Mouse (Mus musculus): ENCODE data around the gene Cdsn.
"Not testable (repeated sequence)": the region's sequence is repeated elsewhere in the genome, so short reads cannot be mapped to it uniquely, and the experiment has no call there.

Cdsn gene

DNA sequence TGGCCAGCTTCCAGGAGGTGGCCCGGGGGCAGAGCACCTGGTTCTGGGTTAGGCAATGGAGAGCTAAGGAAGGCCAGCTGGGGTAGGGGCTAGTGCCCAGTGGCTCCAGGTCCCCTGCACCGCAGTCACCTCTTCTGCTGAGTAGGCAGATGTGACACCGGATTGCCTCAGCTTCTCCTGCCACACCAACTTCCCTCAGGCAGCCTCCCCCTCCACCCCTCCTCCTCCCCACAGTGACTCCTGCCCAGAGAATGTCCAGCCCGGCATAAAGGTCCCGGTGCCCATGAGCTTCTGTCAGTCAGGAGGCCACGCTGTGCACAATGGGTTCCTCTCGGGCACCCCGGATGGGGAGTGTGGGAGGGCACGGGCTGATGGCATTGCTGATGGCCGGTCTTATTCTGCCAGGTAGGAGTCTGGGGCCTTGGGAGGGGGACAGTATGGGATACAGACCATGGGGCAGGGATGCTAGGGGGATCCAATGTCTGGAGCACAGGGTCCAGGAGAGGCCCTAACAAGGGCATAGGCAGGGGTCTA lies at the start of gene Cdsn:
Cdsn (plus strand) TSS at position 248 of the 534 bp plus-strand sequence.
- DNase-seq (ENCODE audit: low spot score) = no peak

DNA sequence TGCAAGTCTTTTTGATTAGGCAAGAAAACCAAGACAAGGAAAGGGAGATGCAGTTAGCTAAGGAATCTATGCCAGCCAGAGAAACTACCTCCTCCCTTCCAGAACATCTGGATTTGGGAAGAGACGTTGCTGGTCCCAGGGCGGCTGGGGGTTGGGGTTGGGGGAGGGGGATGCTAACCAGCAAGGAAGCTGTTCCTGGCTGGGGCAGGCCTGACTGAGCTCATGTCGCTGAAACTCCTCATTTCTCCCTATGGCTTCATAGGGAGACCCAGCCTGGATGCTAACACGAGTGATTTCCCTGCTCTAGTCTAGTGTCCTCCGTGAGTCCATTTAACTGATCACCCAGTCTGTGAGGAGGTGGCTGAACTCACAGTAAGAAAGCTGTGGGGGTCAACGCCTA lies 49.7 kb upstream of the Cdsn start:
- peak; percentile 28 for DNase-seq (ENCODE audit: low spot score)

DNA sequence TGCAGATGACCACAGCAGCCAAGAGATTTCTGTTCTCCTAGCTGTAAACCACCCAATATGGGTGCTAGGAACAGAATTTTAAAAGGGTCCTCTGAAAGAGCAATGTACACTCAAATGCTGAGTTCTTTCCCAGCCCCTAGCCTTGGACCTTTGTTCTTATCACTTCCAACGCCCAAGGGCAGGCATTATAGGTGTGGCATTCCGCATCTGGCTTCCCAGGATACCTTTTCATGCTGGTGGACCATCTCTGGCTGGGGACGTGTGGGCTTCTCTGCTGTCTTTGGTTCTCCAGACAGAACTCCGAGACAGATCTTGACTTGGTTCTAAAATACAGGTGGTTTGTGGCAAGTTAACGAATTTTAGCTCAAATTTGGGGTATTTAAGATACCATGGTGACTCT lies 49.2 kb upstream of the Cdsn start:
- DNase-seq (ENCODE audit: low spot score) = no peak

DNA sequence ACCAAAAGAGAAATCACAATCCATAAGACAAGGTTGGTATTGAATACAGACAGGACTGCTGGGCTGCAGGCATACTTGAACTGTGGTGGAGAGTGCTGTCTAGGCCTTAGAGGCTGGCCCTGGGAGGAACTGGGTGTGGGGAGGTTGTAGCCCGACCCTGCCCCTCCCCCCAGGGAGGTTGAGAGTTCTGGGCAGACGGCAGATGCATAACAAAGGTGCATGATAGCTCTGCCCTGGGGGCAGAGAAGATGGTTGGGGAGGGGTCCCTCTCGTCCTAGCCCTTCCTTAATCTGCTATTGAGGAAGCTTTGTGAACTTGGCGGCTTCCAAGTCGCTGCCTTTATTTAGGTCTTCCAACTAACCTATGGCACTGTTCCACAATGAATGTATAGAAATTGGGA lies 48.1 kb upstream of the Cdsn start:
- DNase-seq (ENCODE audit: low spot score) = no peak

DNA sequence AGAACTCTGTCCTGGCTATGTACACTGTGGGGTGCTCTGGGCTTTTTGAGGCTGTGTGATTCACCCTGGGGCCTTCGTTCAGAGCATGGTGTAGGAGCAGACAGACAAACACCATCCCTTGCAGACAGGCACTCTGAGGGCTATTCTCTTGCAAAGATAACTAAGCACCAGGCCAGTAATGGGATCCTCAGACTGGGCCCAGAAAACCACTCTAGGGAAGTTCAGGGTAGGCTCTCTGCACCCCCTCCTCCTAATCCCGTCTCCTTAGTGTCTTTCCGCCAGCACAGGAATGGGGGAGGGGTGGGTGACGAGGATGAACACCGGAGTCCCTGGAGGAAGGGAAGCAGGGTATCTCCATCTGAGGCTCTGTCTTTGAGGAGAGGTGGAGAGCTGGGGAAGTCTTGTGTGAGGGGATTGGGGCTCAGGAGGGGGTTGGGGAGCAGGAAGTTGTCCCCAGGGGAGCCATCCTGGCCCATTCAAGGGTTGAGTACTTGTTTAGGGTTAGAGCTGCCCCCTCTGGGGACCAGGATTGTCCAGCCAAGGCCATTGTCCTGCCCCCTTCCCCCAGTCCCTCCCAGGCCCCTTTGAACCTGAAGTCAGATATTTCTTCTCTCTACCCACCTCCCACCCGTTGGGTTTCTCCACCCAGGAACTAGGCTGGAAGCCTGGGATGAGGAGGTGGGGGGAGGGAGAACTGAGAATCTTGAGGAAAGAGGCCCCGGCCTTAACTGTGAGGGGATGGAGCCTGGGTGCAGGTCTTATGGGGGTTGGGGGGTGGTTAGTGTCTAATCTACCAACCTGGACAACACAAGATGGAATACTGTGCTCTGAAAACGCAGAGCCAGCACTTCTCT lies 47.1 kb upstream of the Cdsn start:
- no peak for DNase-seq (ENCODE audit: low spot score)

DNA sequence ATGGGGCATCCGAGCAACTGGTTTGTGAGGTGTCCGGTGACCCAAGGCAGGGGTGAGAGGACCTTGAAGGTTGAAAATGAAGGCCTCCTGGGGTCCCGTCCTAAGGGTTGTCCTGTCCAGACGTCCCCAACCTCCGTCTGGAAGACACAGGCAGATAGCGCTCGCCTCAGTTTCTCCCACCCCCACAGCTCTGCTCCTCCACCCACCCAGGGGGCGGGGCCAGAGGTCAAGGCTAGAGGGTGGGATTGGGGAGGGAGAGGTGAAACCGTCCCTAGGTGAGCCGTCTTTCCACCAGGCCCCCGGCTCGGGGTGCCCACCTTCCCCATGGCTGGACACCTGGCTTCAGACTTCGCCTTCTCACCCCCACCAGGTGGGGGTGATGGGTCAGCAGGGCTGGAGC lies 46.2 kb upstream of the Cdsn start, which contains the start of gene Pou5f1:
Pou5f1 (plus strand) TSS at position 243 of the 400 bp plus-strand sequence.
- no peak for DNase-seq (ENCODE audit: low spot score)

DNA sequence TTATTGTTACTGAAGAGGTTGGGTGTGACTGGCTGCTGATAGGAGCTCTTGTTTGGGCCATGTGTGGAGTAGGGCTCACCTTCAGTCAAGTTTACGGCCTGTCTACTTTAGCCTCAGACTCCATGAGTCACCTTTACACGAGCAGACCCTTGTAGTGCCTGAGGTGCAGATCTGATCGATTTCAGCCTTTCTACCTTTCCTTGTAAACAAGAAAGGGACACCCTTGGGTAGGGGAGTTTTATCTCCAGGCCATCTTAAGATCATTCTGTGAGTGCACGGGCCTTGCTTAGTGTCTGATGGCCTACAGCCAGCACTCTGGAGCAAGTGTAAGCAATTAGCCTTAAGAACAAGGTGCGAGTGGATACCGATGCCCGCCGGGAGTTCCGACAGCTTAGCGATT lies 45.0 kb upstream of the Cdsn start:
- no peak for DNase-seq (ENCODE audit: low spot score)

DNA sequence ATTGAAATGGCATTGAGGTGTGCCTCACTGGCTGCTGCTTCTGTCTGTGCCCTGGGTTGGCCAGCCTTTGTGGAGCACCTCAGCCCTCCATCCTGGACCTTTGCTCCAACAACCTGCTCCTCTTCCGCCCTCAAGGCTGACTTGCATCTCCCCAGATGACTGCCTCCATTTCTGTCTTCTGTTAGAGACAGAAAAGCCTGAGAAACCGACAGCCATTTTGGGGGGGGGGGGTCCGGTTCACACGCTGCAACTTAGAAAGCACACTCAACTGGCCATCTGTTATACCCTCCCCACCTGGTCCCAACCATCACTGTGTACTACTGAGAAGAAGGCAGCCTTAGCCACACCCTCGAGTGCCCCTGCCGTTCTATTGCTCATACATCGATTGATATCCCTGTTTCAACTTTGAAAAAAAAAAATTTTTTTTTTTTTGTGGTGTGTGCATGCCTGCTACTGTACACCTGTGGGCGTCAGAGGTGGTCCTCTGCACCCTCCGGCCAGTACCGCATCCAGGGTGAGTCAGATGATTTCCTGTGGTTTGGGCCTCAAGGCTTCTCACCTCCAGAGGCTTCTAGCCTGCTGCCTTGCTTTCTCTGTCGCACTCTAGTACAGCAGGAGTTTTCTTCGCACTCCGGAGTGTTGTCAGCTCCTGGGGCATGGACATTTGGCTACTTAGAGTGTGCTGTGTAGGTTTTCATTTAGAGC lies 44.2 kb upstream of the Cdsn start:
- DNase-seq (ENCODE audit: low spot score) = no peak

DNA sequence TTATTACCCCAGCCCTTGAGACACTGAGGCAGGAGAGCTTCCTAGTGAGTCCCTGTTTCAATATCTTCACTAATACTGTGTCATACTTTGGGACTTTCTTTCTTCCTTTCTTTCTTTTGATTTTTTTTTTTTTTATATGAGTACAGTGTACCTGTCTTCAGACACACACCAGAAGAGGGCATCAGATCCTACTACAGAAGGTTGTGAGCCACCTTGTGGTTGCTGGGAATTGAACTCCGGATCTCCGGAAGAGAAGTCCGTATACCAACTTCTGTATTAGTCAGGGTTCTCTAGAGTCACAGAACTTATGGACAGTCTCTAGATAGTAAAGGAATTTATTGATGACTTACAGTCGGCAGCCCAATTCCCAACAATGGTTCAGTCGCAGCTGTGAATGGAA lies 43.6 kb upstream of the Cdsn start:
- DNase-seq (ENCODE audit: low spot score) = not testable (repeated sequence)

DNA sequence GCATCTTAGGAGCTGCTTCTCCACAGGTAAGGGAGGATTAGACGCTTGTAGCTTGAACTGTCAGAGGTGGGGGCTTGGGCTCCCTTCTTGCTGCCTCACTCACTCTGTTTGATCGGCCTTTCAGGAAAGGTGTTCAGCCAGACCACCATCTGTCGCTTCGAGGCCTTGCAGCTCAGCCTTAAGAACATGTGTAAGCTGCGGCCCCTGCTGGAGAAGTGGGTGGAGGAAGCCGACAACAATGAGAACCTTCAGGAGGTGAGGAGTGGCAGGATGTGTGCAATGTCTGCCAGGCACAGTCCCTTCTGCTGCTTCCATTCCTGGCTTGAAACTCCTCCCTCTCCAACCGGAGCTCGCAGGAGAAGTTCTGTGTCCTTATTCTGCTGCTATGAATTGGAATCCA lies 42.6 kb upstream of the Cdsn start:
- peak; percentile 71 for DNase-seq (ENCODE audit: low spot score)

DNA sequence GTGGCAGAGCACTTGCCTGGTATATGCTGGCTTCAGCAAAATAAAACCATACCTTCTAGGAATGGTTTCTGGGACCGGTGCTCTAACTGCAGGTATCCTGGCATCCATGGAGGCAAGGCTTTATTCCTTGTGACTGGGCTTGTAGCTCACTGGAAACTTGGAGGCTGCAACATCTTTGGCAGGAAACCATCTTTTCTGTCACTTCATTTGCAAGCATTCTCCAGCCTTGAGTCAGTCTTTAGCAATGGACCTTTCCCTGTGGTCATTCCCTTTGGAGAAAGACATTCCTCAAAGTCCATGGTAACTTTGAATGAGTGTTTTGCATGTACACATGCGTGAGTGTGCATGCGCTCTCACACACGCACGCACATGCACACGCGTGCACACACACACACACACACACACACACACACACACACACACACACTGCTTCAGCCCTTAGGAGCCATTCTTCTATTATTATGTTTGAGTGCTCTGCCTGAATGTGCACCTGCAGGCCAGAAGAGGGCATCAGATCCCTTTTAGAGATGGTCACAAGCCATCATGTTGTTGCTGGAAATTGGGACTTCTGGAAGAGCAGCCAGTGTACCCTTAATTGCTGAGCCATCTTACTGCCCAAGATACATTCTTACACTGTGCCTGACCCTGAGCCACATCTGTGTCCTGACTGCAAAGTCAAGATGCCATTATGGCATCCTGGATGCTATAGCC lies 38.9 kb upstream of the Cdsn start:
- no peak for DNase-seq (ENCODE audit: low spot score)

DNA sequence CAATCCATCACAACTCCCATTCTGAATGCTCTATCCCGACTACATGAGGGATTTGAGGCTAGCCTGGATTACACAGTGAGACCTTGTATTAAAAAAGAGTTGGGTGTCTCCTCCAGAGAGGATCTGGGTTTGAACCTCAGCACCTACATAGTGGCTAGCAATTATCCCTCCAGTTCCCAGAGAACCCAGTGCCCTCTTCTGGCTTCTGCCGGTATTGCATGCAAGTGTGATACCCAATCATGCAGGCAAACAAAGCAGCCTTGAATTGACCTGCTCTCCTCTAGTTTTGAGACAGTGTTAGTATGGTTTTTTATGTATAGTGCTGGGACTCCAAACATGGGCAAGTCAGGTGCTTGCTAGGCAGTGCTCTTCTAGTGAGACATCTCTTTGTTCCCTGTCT lies 38.0 kb upstream of the Cdsn start:
- peak; percentile 72 for DNase-seq (ENCODE audit: low spot score)

DNA sequence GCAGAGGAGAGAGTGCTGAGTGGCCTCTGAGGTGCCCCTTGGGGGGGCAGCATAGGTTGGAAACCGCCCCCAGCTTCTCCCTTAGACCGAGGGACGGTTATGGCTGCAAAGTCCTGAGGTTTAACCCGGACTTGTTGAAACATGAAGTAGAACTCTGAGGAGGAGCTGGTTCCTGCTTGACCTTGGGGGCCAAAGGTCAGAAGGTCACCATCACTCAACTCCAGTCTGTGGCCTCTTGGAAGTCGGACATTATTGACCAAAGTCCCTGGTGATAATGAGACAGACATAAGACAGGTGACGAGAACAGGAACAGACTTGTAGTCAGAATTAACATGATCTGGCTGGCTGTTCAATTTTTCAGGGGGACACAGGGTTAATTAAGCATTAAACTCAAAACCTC lies 37.2 kb upstream of the Cdsn start:
- DNase-seq (ENCODE audit: low spot score) = peak; percentile 78

DNA sequence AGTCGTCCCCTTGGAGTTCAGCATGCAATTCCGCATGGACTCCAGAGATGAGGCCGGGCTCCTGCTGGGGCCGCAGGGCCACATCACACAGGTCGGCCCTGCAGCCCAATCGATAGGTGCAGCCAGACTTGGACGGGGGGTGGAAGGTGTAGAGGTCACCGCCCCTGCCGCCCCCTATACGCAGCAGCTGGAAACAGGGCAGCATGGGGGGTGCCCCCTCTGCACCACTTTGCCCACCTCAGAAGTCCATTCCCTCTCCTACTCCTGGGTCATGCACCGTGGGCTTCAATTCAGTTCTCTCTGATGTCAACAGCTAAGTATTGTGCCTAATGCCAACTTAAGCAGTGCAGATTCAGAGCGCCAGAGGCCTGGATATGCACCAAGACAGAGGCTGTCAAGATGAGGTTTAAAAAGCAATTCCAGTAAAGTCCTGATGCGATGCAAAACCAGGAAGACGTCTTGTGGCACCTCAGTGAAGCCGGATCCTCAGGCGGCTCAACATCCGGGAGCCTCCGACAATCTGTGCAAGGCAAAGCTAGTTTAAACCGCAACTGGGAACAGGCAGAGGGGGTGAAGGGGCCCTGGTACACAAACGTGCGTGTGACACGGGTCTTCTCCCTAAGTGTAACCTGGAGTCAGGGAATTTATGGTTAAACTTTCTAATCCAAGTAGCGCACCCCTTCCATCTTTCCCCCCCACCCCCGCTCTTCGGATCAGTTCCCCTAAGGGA lies 35.9 kb upstream of the Cdsn start:
- peak; percentile 51 for DNase-seq (ENCODE audit: low spot score)

DNA sequence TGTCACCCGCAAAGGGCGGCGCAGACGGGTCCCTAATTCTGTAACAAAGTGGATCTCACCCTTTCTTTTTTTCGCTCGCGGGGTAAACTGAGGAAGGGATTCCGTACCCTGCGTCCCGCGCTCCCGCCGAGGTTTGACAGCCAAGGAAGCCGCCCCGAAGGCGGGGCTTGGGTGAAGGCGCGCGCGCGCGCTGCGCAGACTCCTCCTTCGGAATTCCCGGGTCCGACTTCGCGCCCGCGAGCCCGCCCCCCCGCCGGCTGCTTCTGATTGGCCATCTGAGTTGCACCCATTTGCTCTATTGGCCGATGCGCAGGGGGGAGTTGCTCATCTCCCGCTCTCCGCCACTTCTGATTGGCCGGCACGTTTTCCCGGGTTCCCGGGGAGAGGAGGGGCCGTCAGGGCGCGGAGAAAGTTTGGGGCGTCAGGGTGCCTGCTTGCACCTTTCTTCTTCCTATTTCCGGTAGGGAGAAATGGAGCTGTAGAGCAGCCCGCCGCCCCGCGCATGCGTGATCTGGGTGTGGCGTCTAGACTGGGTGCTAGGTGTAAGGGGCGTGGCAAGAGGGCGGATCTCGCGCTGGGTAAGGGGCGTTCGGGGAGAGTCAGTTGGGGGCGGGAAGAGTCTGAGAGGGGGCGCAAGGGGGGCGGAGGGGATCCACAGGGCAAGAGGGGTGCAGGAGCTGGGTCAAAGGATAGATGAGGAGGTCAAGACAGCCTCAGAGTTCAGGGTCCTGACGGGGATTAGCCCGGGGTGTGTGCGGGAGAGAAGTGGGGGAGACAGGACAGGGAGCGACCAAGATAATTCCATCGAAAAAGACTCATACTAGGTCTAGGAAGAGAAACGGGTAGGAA lies 35.1 kb upstream of the Cdsn start, which contains the start of the genes Tcf19 and Cchcr1:
Tcf19 (minus strand) TSS at position 173 of the 849 bp plus-strand sequence.
Cchcr1 (plus strand) TSS at position 449 of the 849 bp plus-strand sequence.
- peak; percentile 97 for DNase-seq (ENCODE audit: low spot score)

DNA sequence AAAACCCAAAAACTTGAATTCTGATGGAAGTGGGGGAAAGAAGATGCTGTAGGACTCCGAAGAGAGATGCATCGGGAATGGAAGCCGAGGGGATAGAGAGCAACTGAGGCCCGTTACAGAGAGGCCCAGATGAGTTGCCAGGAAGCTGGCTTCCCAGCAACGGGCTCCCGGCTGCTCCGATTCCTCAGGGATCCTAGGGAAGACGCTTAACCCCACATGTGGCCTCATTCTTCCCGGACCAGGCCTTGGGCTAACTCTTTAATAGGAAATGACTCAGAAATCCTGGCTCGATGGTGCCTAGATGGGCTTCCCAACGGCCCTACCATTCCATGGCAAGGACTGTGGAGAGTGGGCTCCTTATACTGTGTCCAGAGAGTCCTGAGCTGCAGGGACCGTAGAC lies 34.4 kb upstream of the Cdsn start:
- no peak for DNase-seq (ENCODE audit: low spot score)

DNA sequence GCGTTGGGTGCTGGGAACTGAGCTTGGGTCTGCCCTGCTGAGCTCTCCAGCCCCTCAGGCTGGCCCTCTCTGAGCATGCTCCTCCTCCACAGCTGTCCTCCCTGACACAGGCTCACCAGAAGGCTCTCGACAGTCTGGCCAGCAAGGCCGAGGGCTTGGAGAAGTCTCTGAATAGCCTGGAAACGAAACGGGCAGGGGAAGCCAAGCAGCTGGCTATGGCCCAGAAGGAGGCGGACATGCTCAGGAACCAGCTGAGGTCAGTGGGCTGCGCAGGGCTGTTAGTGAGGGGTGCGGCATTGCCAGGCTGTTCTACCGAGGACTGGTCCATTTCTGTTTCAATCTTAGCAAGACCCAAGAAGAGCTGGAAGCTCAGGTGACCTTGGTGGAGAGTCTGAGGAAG lies 27.6 kb upstream of the Cdsn start:
- DNase-seq (ENCODE audit: low spot score) = no peak

DNA sequence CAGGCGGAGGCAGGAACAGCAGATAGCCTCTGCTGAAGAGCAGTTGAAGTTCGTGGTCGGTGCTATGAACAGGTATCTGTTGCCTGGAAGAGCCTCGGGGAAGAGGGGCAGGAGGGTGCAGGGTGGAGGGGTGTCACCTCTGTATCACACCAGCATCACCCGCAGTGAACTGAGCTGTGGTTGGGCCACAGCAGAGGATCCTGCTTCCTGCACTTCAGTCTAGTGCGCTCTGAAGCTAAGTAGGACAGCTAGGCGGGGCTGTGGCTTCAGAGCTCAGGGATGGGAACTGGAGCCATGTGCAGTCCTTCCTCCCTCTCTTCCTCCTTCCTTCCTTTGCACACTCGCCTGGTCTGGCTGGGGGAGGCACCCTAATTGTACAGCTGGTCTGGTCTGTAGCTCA lies 25.3 kb upstream of the Cdsn start:
- no peak for DNase-seq (ENCODE audit: low spot score)

DNA sequence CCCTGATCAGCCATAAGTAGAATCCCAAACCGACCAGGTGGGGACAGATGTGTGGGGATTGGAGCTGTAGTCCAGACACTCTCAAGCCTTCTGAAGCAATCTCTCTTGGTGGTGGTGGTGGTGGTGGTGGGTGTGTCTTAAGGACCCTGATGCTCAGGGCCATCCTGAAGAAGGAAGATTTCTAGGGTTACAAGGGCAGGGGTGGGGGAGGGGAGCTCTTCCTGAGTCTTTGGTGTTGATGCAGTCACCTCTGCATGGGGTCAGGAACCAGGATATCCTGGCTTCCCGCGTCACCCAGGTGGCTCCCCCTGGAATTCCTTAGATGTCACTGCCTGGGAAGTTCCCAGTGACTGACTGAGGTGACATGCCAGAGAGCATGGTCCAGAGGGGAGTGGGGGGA lies 19.6 kb upstream of the Cdsn start:
- no peak for DNase-seq (ENCODE audit: low spot score)

DNA sequence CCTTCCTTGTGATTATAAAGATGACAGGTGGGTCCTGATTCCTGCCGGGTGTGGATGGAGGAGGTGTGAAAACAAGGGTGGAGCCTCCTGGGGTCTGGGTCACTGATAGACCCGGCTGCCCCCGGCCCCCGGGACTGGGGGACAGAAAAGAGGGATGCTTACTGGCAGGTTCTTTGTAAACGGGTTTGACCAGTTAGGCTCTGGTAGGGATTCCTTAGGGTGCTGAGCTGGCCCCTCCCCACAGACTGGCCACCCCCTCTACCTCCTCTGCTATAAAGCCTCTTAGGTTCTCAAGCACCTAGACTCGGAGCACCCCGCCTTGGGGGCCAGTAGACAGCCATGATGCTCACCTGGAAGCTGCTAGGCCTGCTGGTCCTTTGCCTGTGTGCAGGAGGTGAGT lies 19.0 kb upstream of the Cdsn start, which contains the start of gene Psors1c2:
Psors1c2 (plus strand) TSS at position 301 of the 400 bp plus-strand sequence.
- DNase-seq (ENCODE audit: low spot score) = no peak

DNA sequence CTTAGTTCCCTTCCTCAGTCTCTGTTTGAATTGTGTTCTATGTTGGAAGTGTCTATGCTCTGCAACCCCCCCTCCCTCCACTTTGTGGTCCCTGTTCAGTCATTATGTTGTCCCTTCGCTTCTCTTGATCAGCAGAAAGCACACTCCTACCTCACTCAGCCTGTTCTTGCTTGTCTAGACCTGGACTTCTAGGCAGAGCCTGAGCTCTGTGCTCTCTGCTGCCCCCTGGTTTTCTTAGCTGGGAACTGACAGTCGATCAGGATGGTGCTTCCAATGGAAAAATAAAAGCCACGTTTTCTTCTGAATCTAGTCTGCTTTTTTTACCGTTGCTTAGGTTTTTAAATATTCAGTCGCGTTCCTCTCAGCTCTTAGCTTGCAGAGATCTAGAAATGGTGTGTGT lies 17.6 kb upstream of the Cdsn start:
- DNase-seq (ENCODE audit: low spot score) = peak; percentile 82
